Mouse (Mus musculus) G1E (cell line): Measurements from ENCODE around the gene Adck1. TPM values are rescaled to one million over a fixed set of nuclear protein-coding genes. Genes with fewer than 3 reads are reported as not detected.

Source experiments
- ATAC-seq: 2 replicates; pipeline ENCODE4 v1.8.0; 2016; ENCODE audit warnings: mild to moderate bottlenecking; ENCODE audit not compliant: insufficient number of reproducible peaks, poor library complexity, low FRiP score, severe bottlenecking; ENCODE audit errors: extremely low read depth
- DNase-seq: peaks from one replicate; pipeline ENCODE4 v3.0.0; 2012; ENCODE audit warnings: low spot score
- H3K27me3 ChIP-seq: 2 replicates; pipeline ENCODE4 v1.6.1; 2012; ENCODE audit warnings: mild to moderate bottlenecking, low read length, inconsistent platforms; ENCODE audit not compliant: insufficient read depth
- H3K36me3 ChIP-seq: replicated peaks from 2 replicates; pipeline ENCODE3; 2012; ENCODE audit warnings: mild to moderate bottlenecking, inconsistent platforms
- H3K4me1 ChIP-seq: 2 replicates; pipeline ENCODE4 v1.6.1; 2012; ENCODE audit warnings: low read depth, low read length, inconsistent platforms, mixed read lengths; ENCODE audit not compliant: insufficient read depth
- H3K4me3 ChIP-seq: 2 replicates; pipeline ENCODE4 v1.5.1; 2012; ENCODE audit warnings: low read depth, mild to moderate bottlenecking, inconsistent platforms, low read length, moderate library complexity, mixed read lengths
- H3K9me3 ChIP-seq: replicated peaks from 2 replicates; pipeline ENCODE4 v1.6.1; 2012; ENCODE audit warnings: inconsistent platforms
- CTCF ChIP-seq: IDR thresholded peaks from 2 replicates; pipeline ENCODE4 v1.5.1; 2012; ENCODE audit warnings: low read depth, low read length, inconsistent platforms, mixed read lengths
- GATA1 ChIP-seq: IDR thresholded peaks from 2 replicates; pipeline ENCODE4 v1.6.1; 2012; ENCODE audit warnings: borderline replicate concordance, low read length, inconsistent platforms, mixed read lengths
- GATA2 ChIP-seq: IDR thresholded peaks from 2 replicates; pipeline ENCODE4 v1.6.1; 2012; ENCODE audit warnings: low read depth, low read length, inconsistent platforms, borderline replicate concordance
- POLR2AphosphoS5 ChIP-seq: IDR thresholded peaks from 2 replicates; pipeline ENCODE4 v1.6.1; 2012; ENCODE audit warnings: low read depth, low read length, inconsistent platforms; ENCODE audit not compliant: insufficient replicate concordance
- TAL1 ChIP-seq: conservative IDR thresholded peaks from 2 replicates; pipeline ENCODE4 v1.6.1; 2012; ENCODE audit warnings: low read depth, low read length, inconsistent platforms, mixed read lengths
- polyA plus RNA-seq: library from polyadenylated mRNA; stranded (reverse); fragments of >175 nt; gene quantifications from 2 replicates; pipeline ENCODE4 v1.2.3, GENCODE M21; 2012
- total RNA-seq, 2 experiments: library from RNA; stranded (forward) in 1 of 2; stranded (reverse) in 1 of 2; fragments of 200-1000 nt in 1 of 2; fragments of >200 nt in 1 of 2; fragmentation: Nextera tagmentation in 1 of 2; gene quantifications; 2 replicates each; pipeline ENCODE4 v1.2.3; 2014 to 2017

Gene Adck1
- total and polyA plus RNA-seq, 3 experiments: 9.2 to 28.4 (median 10.4) TPM

- DNase-seq: no peak
- peaks cover 4% of the 10 kb centered on the region; the same call in 1 of the 2 replicates for H3K27me3 ChIP-seq
- no peaks in the 10 kb centered on the region for H3K36me3 ChIP-seq
- no peaks in the 10 kb centered on the region for H3K4me1 ChIP-seq
- no peak overlapping the region for H3K4me3 ChIP-seq
- H3K9me3 ChIP-seq: no peaks in the 10 kb centered on the region
- TF ChIP-seq POLR2AphosphoS5 (no peak), TAL1 (no peak), CTCF (no peak), GATA2 (no peak), GATA1 (no peak)
- no peak for ATAC-seq
Observed at GRCm38 (mm10) chr12:88476702-88477101, 116.3 kb downstream of the Adck1 start.

- Histone ChIP-seq H3K36me3 (no peaks in the 10 kb centered on the region), H3K4me1 (no peaks in the 10 kb centered on the region), H3K9me3 (no peaks in the 10 kb centered on the region), H3K27me3 (peaks cover 12% of the 10 kb centered on the region), H3K4me3 (no peak overlapping the region)
- DNase-seq (no peak), ATAC-seq (no peak)
- no peak for TF ChIP-seq GATA1
- TF ChIP-seq TAL1: no peak
- TF ChIP-seq CTCF: no peak
- TF ChIP-seq GATA2: no peak
- no peak for TF ChIP-seq POLR2AphosphoS5
Observed at GRCm38 (mm10) chr12:88481657-88482056, 121.3 kb downstream of the Adck1 start.

- TF ChIP-seq CTCF (no peak), GATA1 (no peak), TAL1 (no peak), GATA2 (no peak), POLR2AphosphoS5 (no peak)
- ATAC-seq (no peak), DNase-seq (no peak)
- H3K4me3 ChIP-seq: no peak overlapping the region
- no peaks in the 10 kb centered on the region for H3K36me3 ChIP-seq
- H3K4me1 ChIP-seq: no peaks in the 10 kb centered on the region
- H3K9me3 ChIP-seq: no peaks in the 10 kb centered on the region
- H3K27me3 ChIP-seq: peaks cover 12% of the 10 kb centered on the region
Observed at GRCm38 (mm10) chr12:88490881-88491280, 130.5 kb downstream of the Adck1 start.

Other genes starting within 250 kb of the Adck1 start
- gene Gm10436, start 178.4 kb upstream of the Adck1 start, total RNA-seq (2014; fragmentation: Nextera tagmentation): not detected in 2 replicates
- 0.17 TPM in 1 of 2 replicates, not detected in the other for gene Gm10436, start 178.4 kb upstream of the Adck1 start, total RNA-seq (2017)
- not detected in 2 replicates for gene Gm10436, start 178.4 kb upstream of the Adck1 start, polyA plus RNA-seq
- 6.8 and 7.9 TPM in 2 replicates for gene Gm8332, start 110.5 kb upstream of the Adck1 start, total RNA-seq (2014; fragmentation: Nextera tagmentation)
- 1.9 and 2.1 TPM in 2 replicates for gene Gm8332, start 110.5 kb upstream of the Adck1 start, total RNA-seq (2017)
- 1.3 and 2.2 TPM in 2 replicates for gene Gm8332, start 110.5 kb upstream of the Adck1 start, polyA plus RNA-seq
- gene Gm5662, start 86.1 kb upstream of the Adck1 start, total RNA-seq (2014; fragmentation: Nextera tagmentation): 3.8 and 5.3 TPM in 2 replicates
- gene Gm5662, start 86.1 kb upstream of the Adck1 start, total RNA-seq (2017): 1.3 and 1.5 TPM in 2 replicates
- gene Gm5662, start 86.1 kb upstream of the Adck1 start, polyA plus RNA-seq: 0.08 and 0.37 TPM in 2 replicates
- gene Gm5039, start 36.5 kb upstream of the Adck1 start, total RNA-seq (2014; fragmentation: Nextera tagmentation): 0.39 and 1.4 TPM in 2 replicates
- 0.12 and 0.16 TPM in 2 replicates for gene Gm5039, start 36.5 kb upstream of the Adck1 start, total RNA-seq (2017)
- 0.25 TPM in 1 of 2 replicates, not detected in the other for gene Gm5039, start 36.5 kb upstream of the Adck1 start, polyA plus RNA-seq